Mouse (Mus musculus) neutrophil, adult 5-6 weeks (primary cell): ENCODE results near the gene Hpf1. TPM values are rescaled to one million over a fixed set of nuclear protein-coding genes. Genes with fewer than 3 reads are reported as not detected.
A peak's percentile ranks its signal among the peaks of the same experiment; 100 is the strongest.

ENCODE experiments used
- ATAC-seq: fragments of 151-379, 151-347 bp; 2 replicates; pipeline ENCODE4 v1.8.0; 2017; ENCODE audit warnings: mild to moderate bottlenecking, moderate TSS enrichment; ENCODE audit not compliant: insufficient number of reproducible peaks, poor library complexity, low FRiP score, severe bottlenecking; ENCODE audit errors: extremely low read depth
- total RNA-seq: library from RNA; stranded (forward); fragments of 200-1000 nt; gene quantifications from 2 replicates; pipeline ENCODE4 v1.2.3, GENCODE M21; 2017

Gene Hpf1
- 30.7 and 34.4 TPM in 2 replicates for total RNA-seq

GRCm38 (mm10) chr8:60889843-60890519 lies at the start of gene Hpf1:
Gene Hpf1, plus strand, starts transcription at chr8:60890418.
- ATAC-seq: peak; percentile 99

- no peak for ATAC-seq
Measured at GRCm38 (mm10) chr8:60842388-60842787, 47.8 kb upstream of the Hpf1 start.

GRCm38 (mm10) chr8:60857559-60857958 lies 32.7 kb upstream of the Hpf1 start:
- ATAC-seq: no peak

- ATAC-seq: no peak
Measured at GRCm38 (mm10) chr8:60858091-60858490, 32.1 kb upstream of the Hpf1 start.

- no peak for ATAC-seq
Measured at GRCm38 (mm10) chr8:60858911-60859476, 31.2 kb upstream of the Hpf1 start.

GRCm38 (mm10) chr8:60859605-60860004 lies 30.6 kb upstream of the Hpf1 start:
- ATAC-seq: 0 out of 2 replicates have a peak, but pooled peaks have one; percentile 16

- no peak for ATAC-seq
Measured at GRCm38 (mm10) chr8:60860749-60861148, 29.5 kb upstream of the Hpf1 start.

- no peak for ATAC-seq
Measured at GRCm38 (mm10) chr8:60861783-60862182, 28.4 kb upstream of the Hpf1 start.

- no peak for ATAC-seq
Measured at GRCm38 (mm10) chr8:60864875-60865274, 25.3 kb upstream of the Hpf1 start.

- peak; percentile 44; the same call in 1 of the 2 replicates for ATAC-seq
Measured at GRCm38 (mm10) chr8:60865504-60866114, 24.6 kb upstream of the Hpf1 start.

- no peak for ATAC-seq
Measured at GRCm38 (mm10) chr8:60867468-60868115, 22.6 kb upstream of the Hpf1 start.

- ATAC-seq: 0 out of 2 replicates have a peak, but pooled peaks have one; percentile 37
Measured at GRCm38 (mm10) chr8:60868236-60868965, 21.8 kb upstream of the Hpf1 start.

GRCm38 (mm10) chr8:60869761-60870160 lies 20.5 kb upstream of the Hpf1 start:
- ATAC-seq: no peak

GRCm38 (mm10) chr8:60870231-60871193 lies 19.7 kb upstream of the Hpf1 start:
- ATAC-seq: no peak

- ATAC-seq: no peak
Measured at GRCm38 (mm10) chr8:60878617-60879016, 11.6 kb upstream of the Hpf1 start.

GRCm38 (mm10) chr8:60883419-60884137 lies 6.6 kb upstream of the Hpf1 start:
- ATAC-seq: peak; percentile 69; the same call in 1 of the 2 replicates

- ATAC-seq: no peak
Measured at GRCm38 (mm10) chr8:60886736-60887135, 3.5 kb upstream of the Hpf1 start.
